Mouse (Mus musculus): ENCODE measurements at regions not wholly inside any gene's neighbourhood (a gene's known extent, or its start where the extent isn't known, plus 50 kb on each side); places are given as distances from the start of the nearest gene placed in this dataset.
A peak's percentile ranks its signal among the peaks of the same experiment; 100 is the strongest.

DNA sequence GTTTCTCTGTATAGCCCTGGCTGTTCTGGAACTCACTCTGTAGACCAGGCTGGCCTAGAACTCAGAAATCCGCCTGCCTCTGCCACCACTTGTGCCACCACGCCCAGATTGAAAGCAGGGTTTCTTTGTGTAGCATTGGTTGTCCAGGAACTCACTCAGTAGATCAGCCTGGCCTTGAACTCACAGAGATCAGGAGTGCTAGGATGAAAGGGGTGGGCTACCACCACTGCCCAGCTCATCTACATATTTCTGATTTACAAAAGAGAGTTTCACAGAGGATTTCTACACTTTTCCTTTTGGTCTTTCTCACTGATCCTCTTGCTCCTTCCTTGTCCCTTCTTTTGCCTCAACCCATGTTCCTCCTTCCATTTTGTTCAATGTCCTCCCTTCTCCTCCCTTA is 53.1 kb upstream of the Lbx1 start:
- no peak for DNase-seq (ENCODE audit: low spot score)

DNA sequence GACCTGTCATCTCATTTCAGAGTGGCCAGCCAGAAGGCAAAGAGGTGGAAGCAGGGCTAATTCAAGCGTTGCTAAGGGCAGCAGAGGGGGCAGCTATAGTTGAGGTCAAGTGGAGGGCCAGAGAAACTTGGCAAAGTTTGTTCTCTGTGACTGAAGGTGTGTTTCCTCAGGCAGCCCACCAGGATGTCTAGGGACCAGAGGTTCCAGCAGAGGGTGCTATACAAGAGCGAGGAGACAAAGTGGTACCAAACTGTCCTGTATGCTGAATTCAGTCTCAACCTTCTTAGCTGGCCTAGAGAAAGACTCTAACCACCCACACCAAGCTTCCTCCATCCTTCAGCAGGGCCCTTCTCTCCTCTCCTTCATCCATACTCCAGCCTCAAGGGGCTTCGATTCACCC is 62.2 kb upstream of the Lbx1 start:
- no peak for DNase-seq (ENCODE audit: low spot score)

DNA sequence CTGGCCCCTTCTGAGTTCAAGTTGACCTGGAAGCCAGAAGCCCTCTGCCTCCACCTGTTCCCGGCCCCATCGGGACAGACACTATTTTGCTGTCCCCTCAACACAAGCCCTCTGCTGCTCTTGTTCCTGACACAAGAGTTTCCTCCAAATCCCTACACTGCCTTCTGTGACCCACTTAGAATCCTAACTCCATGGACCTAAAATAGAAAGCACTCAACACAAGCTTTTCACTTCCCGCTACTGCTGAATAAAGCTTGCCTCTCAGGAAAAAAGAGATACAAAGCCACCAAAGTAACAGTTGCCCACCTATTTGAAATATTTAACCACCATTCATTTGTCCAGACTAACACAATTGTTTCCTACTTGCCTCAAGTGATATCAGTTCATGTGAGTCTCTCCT is 63.7 kb upstream of the Lbx1 start:
- no peak for DNase-seq (ENCODE audit: low spot score)

DNA sequence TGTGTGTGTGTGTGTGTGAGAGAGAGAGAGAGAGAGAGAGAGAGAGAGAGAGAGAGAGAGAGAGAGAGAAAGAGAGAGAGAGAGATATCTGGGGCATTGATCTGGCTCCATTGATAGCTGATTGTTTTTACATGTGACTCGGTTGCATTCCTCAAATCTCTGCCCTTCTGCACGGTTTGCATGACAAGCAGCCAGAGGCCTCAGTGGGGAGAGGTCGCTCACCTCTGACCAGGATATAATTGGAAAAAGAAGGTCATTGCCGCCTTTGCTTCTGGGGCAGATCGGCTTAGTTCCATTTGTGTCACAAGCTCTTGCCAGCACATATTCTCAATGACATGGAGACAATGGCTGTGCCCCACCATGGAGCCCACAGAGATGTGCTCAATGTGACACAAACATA is 63.8 kb upstream of the Btrc start:
- no peak for DNase-seq (ENCODE audit: low spot score)

DNA sequence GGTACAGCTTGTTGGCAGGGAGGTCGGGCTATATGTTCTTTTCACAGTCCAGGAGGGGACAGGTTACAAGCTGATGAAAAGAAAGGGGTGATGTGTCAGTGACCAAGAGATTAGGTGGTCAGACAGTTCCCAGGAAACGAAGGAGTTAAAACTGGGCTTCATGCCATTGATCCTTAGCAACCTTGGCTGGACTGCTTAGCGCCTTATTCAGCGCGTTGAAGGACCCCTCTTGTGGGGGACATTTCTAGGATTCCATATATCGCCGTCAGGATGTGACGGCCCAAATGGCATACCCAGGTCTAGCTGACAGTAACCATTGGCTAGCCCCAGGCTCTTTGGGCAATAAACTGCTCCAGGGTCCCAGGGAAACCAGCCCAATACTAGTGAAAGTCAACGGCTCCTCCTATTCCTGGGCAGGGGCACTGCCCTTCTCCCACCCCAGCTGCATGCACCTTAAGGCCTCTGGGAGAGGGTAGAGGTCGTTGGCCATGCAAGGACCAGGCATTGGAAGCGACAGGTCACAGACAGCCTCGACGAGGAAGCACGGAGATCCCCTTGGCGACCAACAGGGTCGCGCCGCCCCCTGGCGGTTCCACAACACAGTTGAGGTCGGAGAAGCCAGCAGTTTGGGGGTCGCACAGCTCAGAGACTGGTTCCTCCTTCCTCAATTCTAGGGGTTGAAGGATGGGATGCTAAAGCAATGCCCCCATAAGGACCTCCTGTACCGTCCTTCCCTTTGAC is 62.7 kb upstream of the Btrc start:
- DNase-seq (ENCODE audit: low spot score), result peak; percentile 40

DNA sequence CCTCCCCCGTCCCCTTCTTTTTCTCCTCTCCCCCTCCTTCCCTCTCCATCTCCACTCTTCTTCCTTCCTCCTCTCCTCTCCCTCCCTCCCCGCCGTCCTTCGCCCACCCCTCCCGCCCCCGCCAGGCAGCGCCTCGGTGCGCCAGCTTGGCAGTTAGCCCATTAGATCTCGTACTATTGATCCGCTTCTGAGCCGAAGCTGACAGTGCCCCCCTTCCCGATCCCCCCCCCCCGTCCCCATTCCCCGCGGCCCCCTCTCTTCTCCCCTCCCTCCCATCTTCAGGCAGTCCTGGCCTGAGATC is 62.2 kb upstream of the Btrc start:
- no peak for DNase-seq (ENCODE audit: low spot score)

DNA sequence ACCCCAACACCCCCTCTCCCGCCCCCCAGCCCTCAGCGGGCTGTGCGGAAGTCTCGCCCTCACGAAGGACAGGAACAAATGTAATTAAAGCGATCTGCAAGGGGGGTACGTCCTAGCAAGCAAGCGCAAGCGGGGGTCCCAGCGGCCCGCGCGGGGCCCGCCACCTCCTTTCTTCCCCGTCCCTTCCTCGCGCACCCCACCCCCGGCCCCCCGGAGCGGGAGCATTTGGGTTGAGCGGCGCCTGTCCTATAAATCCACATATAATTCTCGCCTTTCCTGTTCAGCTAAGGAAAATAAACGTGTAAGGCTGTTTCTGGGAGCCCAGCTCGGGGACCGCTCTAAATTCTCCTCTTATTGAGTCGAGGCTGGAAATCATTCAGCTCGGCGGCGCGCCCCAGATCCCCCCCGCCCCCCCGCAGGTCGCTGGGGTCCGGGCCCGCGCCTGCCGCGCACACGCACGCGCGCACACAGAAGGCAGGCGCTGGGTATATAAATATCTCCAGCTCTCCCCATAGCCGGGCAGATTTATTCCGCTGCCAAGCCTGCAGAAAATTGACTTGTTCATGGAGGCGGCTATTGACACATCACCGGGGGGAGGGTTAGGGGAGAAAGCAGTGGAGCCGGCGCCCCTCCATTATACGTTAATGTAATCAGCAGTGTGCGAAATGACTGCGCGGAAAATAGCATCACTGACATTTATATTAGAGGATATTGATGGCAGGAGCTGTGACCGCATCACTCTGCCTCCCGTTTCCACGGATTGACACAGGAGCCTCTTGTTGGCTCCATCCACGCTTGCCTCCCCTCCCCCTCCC is 61.6 kb upstream of the Btrc start:
- DNase-seq (ENCODE audit: low spot score), result peak; percentile 38

DNA sequence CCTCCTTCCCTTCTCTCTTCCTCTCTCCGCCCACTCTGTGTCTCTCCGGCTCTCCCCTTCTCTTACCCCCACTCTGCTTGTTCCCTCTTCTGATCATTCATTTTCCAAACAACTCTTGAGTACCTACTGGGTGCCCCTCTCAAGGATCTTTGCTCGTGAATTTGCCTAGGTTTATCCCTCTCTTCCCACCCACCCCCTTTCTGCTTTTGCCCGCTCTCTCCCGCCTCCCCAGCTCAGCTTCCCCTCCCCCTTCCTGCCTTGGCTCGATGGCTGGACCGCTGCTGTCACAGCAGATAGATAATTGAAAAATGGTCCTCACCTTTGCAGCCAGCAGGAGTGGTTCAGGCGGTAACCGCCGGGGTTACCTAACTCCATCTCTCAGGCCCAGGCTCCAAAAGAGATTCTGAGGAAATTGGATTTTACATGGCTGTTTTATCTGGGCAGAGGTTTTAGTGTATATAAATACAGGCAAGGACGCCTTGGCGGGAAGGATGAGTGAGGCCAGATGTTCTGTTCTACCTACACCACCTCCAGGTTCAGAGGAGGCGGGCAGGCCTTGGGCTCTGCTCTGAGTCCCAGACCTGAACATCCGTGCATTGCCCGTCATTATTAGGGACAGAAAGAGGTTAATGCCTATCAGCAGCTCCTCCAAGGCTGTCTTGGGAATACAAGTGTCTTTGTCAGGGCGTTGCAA is 60.8 kb upstream of the Btrc start:
- DNase-seq (ENCODE audit: low spot score), result no peak

DNA sequence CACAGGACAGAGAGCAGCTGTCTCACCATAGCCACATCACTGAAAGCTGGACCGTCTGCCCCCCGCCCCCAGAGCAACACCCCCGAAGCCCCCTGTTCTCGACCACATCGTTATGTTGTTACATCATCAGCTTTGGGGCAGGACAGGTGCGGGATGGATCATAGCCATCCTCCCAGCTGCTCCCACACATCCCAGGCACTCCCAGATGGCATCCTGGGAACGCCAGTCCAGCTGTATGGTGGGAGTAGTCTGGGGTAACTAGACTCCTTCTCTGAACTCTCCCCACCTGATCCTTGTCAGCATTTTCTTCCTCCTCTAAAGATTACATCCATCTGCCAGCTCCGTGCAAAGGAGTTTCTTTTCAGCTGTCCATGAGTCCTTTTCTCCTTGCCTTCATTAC is 59.0 kb upstream of the Btrc start:
- DNase-seq (ENCODE audit: low spot score), result no peak

DNA sequence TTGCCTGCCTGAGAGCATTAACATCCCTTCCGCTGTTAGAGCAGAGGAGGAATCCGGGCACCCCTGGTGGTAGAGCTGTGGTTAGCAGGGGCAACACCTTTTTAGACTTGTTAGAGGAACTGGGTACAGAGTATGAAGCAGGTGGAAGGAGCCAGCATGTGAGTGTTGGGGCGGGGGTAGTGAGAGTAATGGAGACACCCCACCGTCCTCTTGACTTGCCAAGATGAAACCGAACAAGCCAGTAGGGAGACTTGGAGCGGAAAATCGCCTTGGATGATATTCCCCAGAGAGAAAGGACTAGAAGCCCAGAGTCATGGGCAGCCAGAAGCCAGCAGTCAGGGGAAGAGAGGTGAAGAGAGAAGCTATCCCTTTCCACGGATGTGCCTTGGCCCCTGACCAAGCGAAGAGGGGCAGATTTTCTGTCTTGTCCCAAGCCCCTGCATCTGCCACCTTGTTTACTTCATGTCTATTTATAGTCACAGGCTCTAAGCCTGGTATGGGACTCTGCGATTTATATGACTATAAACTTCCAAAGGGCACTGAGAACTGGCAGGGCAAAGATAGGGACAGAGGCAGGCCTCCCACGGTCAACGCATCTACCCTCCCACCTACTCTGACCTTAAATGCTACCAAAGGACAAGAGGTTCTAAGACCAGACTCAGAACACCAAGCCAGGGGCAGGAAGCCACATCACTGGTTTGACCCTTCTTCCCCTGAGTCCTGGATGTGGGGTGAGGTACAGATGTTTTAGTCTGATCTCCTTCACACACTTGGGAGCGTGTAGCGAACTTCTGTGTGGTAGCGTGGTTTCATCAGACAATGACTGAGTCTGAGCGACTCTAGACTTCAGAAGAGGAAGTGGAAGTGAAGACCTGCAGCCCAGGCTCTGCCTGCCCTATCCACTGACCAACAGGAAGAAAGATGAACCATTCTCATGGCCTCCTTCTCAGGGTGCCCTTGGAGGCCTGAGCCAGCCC is 55.9 kb upstream of the Btrc start:
- peak; percentile 88 for DNase-seq (ENCODE audit: low spot score)

DNA sequence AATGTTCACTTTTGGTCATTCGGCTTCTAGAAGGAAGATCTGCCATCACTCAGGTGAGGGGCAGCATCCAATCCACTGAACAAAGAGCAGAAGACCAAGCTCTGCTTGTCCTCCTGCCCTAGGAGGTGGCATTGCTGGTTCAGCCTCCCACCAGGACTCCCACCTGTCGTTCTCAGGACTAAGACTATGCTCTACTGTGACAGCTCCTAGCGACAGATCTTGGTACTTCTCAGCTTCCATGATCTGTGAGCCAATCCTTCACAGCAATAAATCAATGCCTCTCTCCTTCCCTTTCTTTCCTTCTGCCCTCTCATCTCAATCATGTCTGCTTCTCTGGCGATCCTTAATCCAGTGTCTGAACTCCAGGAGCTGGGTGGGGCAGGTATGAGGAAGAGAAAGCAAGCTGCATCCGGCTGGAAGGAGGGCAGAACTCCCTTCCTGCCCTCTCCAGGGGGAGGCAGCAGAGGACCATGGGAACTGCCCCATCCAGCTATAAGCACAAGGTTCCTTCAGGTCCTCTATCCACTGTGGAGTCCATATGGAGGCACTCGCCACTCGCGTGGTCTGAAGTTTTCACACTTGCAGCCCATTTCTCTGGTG is 54.8 kb upstream of the Btrc start:
- peak; percentile 79 for DNase-seq (ENCODE audit: low spot score)

DNA sequence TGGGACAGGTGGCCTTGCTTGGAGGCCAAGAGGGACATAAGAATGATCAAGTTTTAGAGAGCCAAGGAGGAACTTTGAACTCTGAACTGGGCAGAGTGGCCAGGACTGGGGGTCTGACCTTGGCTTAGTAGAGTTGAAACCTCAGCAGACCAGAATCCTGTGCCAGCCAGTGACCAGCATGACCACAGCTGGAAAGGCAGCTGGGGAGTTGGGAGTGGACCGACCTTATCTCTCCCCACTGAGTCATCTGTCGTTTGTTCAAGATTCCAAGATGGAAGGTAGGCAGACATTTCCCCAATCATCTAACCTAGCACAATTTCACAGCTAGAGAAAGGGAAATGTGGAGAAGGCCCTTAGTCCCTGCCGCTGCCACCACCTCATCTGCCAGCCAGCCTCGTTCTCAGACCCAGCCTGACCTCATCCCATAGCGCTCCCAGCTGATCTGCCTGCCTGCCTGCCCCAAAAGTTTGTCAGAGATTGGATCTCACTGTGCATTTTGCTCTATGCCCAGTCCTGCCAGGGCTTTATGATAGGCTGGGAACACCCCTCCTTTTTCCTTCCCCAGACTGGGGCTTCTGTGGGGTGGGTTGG is 53.1 kb upstream of the Btrc start:
- no peak for DNase-seq (ENCODE audit: low spot score)

DNA sequence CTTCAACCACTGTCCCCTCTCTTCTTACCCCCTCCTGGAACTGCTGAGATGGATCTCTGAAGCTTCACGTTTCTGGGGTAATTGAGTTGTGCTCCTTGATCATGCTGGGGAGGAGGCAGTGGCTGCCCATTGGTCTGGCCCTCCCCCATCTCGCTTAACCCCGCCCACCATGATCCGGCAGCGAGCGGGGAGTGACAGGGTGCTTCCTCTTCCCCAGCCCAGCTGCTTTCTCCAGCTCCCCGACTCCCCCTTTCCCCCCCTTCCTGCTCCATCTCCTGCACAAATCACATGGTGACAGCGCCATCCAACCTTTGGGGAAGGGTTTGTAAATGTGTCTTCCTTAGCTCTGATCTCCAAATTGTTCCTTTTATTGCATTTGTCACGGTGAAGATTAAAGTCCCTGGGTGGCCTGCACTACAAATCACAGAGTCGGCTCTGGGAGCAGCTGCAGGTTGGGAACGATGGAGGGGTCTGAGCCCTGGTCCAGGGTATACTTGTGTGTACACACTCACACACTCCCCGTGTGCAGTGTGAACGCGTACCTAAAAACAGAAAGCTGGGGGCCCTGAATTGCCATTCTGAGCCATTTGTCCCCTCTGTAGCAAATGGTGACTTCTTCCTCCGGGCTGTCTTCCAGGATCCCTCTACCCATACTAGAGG is 52.5 kb upstream of the Btrc start:
- peak; percentile 88 for DNase-seq (ENCODE audit: low spot score)

DNA sequence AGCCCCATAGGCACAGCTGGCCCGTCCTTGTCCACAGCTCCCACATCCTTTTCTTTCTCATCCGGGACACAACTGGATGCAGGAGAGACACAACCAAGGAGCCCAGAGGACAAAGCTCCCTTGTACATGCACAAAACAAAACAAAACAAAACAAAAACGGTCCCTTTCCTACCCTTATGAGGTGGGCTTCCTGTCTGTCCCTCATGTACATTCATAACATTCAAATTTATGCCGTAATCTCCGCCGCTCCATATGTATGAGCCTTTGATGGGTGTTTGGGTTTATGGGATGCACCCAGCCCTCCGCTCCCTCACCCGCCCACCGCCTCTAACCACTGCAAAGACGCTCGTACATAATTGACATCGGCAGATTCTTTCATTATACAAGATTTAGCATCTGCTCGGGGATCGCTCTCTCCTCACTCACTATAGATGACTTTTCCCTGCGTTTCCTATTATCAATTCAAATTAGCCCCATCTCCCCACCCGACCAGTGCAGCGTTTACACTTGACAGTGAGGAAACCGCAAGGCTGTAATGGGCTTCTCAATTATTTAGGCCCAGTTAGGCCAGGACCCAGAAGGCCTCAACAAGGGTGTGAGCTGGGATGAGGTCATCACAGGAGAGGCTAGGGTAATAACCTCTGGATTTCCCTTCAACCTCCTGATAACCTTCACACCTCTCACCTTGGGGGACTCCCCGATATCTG is 51.5 kb upstream of the Btrc start:
- no peak for DNase-seq (ENCODE audit: low spot score)

DNA sequence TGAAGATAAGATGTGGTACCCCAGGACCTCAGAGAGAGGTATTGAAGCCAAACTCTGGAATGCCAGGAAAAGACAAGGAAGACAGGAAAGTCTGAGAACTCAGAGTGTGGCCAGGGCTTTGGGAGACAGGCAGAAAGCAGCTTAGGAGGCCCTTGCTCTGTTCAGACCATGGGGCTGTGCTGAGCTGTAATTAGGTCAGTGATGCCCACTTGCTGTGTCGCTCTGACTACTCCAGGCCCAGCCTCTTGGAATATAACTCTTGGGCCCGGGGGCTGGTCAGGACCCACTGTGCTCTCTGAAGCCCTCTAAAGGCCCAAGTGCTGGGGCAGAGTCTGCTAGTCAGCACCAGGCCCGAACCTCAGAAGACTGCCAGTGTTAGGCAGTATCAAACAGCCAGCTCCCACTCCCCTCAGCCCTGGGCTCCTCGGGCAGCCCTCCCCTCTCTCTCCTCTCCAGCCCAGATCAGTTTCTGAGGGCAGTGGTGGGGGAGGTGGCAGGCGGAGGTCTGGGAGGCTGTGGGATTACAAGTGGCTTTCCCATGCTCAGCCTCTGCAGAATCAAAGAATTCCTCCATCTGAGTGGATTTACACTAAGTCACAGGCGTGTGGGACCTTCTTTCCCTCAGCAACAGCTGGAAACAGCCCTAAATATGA is 50.7 kb upstream of the Btrc start:
- no peak for DNase-seq (ENCODE audit: low spot score)
